Mouse (Mus musculus) brain, embryonic 18.5 days (tissue): ENCODE data around the gene Nhlrc1.

ENCODE experiments used
- DNase-seq: peaks from one replicate; pipeline ENCODE4 v3.0.0-alpha.2; 2012; ENCODE audit warnings: low read depth, low spot score

Nhlrc1 gene

DNA sequence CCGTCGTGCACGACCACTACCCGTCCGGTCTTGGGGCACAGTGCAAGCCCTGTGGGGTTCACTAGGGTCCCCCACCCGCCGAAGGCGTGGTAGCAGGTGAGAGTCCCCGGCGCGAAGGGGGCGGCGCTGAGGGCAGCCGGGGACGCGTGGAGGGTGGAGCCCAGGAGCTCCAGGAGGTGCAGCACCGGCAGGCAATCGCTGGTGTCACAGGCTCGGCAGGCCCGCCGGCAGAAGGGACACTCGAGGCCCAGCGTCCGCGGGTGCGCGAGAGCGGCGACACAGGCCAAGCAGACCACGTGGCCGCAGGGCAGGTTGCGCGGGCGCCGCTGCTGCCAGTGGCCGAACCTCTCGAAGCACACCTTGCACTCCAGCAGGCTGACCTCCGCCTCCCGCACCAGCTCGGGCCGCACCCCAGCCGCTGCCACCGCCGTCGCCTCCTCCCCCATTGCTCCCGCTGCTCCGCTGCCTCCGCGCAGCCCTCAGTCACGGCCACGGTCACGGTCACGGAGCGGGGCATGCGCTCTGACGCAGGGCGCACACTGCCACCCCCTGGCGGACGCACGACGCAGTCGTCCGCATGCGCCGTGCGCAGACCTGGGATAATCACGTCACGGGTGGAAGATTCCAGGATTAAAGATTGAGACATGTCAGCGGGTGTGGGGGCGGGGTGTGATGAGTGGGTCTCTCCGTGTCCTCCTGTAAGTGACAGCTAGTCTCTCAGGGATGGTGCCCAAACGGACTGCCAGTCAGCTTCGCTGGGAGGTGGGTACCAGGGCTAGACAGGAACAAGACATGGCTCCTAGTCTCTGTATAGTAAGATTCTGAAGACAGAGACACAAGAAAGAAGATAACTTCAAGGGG, at the start of gene Nhlrc1:
TSS of gene Nhlrc1 (minus strand) at position 517 of the 861 bp plus-strand sequence.
- DNase-seq, result peak; percentile 39

DNA sequence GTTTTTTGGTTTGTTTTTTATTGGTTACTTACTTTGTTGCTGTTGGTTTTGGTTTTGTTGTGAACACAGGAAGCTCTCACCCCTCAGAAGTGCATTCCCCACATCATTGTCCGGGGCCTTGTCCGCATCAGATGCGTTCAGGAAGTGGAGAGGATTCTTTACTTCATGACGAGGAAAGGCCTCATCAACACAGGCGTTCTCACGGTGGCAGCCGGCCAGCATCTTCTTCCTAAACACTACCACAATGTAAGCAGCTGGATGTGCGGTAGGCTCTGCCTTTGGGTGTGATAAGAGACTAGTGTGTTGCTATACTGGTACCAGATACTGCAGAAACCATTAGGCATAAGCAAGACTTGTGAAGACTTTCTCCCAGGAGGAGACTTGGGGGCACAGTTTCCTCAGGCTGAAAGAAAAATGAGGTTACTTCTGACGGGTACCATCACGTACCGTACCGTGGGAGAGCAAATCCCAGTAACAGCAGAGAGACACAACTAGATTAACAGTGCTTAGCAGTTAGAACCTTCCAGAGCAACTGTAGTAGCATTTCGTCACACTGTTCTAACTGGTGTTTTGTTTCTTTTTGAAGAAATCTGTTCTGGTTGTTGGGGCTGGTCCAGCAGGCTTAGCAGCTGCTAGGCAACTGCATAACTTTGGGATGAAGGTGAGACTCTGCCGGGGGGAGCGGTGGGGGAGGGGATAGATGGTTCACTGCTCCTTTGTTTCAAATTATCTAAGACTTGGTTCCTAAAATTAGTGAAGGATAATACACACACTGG, 49.5 kb upstream of the Nhlrc1 start:
- no peak for DNase-seq

DNA sequence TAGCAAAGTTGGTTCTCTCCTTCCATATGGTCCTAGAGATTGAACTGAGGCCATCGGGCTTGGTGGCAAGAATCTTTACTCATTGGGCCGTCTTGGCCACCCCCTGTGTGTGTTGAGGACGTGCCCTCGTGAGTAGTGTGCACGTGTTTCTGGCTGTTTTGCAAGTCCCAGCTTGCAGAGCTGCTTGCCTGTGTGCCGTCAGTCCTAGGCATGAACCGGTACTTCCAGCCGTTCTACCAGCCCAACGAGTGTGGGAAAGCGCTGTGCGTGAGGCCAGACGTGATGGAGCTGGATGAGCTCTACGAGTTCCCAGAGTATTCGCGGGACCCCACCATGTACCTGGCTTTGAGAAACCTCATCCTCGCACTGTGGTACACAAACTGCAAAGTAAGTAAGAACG, 48.1 kb upstream of the Nhlrc1 start:
- no peak for DNase-seq

GRCm38 (mm10) chr13:47056781-47057180, 42.1 kb upstream of the Nhlrc1 start:
- DNase-seq, result no peak

DNA sequence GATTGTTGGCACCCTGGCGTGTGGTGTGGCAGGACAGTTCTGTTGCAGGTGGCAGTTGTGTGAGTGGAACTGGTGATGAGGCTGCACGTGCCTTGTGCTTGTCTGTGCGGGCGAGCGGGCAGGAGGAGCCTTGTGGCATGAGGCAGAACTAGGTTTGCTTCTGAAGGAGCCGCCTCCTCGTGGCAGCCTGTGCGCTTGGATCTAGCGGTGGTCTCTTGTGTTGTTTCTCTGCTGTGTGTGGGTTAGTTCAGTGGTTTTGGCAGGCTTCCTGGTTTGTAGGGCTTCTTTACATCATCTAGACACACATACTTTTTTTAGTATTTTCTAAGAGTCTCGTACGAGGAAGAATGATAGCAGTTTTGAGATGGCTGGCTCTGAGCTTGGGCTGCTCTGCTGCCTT, 41.5 kb upstream of the Nhlrc1 start:
- no peak for DNase-seq

GRCm38 (mm10) chr13:47053971-47054370, 39.3 kb upstream of the Nhlrc1 start:
- no peak for DNase-seq

- no peak for DNase-seq
Measured at GRCm38 (mm10) chr13:47050009-47050408, 35.4 kb upstream of the Nhlrc1 start.

DNA sequence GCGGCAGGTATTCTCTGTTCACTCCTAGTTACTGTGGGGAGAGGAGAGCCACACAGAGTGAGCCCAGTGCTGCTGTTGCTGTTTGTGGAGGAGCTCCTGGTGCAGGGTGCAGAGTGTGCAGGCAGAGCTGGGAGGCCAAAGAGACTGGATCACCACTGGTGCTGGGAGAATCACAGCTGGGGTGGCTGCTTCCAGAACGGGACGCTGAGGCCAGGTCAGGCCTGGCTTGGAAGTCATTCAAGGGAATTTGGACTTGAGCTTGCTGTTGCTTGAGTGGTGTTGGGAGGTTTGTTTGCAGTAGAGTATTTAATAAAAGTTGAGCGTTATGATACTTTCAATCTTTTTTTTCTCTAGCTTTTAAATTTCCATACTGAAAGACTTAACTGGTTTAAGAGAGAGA, 33.3 kb upstream of the Nhlrc1 start:
- no peak for DNase-seq

GRCm38 (mm10) chr13:47044617-47044947, 29.9 kb upstream of the Nhlrc1 start, which contains the start of gene Tpmt:
Gene Tpmt, minus strand, starts transcription at chr13:47044737.
- no peak for DNase-seq

- no peak for DNase-seq
Measured at GRCm38 (mm10) chr13:47043833-47044616, 29.4 kb upstream of the Nhlrc1 start.

GRCm38 (mm10) chr13:47043030-47043680, 28.5 kb upstream of the Nhlrc1 start, which contains the start of gene Kdm1b:
Gene Kdm1b, plus strand, starts transcription at chr13:47043499.
- DNase-seq, result peak; percentile 89

DNA sequence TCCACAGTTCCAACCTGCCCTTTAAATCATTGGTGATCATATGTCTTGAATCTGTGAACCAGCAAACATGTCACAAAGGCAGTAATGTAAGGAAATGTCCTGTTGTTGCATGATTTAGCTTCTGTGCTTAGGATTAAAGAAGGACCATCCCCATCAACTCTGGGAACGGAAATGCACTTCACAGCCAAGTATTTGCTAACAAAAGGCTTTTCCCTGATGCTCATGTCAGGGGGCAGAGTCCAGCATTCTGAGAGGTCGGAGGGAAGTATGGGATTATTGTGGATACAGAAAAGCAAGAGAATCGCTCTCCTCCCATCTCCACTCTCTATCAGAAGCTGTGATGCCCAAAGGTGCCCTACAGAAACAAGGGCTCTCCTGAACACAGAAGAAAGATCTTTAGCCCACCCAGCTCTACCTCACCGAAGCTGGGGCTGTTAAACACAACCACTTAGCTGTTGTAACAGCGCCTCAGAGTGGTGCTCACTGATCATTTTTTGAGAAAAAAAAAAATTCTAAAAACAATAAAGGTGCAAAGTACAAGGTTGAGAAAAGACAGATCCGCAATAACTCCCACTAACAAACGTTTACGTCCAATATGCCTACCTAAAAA, 27.5 kb upstream of the Nhlrc1 start:
- no peak for DNase-seq

DNA sequence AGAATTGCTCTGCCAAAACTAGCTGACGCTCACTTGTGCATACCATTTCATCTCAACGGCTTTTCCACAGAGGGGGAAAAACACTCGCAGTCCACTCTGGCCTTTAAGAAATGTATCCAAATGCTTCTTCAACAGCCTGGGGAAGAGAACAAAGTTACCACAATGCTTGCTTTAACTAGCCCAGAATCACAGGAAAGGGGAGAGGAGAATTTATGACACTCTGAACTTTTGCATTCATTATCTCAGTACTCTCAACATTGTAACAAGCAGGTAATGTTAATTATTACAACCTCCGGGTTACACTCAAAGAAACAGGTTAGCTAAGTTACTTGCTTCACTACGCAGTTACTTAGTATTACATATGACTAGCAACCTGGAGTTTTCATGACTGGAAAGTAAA, 25.4 kb upstream of the Nhlrc1 start:
- DNase-seq, result no peak

DNA sequence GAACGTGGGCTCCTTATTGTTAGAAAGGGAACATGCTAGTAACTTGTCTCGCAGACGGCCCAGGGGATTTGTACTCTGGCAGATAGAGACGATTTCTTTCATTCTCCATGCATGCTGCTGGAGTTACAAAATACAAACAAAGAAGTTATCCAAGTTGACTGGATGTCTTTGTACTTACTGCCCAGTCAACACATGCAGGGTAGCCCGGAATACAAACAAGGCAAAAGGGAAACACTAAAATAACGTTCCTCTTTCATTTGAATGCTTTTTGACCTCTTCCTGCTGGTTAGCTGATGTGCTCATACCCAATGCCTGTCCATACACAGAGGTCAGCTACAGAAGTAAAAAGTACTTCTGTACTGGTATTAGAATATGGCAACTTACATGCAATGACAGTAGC, 23.3 kb upstream of the Nhlrc1 start:
- DNase-seq, result no peak

DNA sequence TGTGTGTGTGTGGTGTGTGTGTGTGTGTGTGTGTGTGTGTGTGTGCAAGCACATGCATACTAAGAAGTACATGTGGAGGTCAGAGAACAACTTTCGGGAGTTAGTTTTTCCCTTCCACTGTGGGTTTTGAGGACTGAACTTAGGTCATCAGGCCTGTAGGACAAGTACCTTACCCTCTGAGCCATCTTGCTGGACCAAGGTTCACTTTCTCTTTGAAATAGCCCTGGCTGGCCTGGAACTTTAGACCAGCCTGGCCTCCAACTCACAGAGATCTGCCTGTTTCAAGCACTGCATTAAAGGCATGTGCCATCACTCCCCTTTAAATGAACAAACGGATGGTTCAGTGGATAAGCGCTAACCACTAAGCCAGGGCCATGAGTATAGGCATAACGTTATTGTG, 19.0 kb upstream of the Nhlrc1 start:
- no peak for DNase-seq

GRCm38 (mm10) chr13:47030376-47031107, 15.9 kb upstream of the Nhlrc1 start:
- no peak for DNase-seq

DNA sequence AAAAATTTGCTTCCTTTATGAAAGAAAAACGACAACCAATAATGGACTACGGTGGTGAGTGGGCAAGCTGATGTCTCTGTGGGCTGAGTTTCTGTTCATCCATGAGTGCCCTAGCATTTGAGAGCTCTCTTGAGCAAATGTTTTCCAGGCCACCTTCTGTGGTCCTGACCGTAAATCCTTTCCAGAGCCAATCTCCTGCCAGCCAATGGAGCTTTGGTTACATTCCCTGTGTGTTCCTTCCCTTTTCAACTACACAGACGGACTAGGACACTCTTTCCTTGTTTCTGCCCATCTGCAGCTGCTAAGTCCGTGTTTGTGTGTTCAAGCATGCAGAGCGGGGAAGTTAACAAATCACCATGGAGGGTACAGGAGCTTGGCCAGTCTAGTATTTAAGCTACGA, 6.1 kb upstream of the Nhlrc1 start:
- DNase-seq, result no peak

- no peak for DNase-seq
Measured at GRCm38 (mm10) chr13:47019774-47020173, 5.1 kb upstream of the Nhlrc1 start.

GRCm38 (mm10) chr13:47017259-47017658, 2.6 kb upstream of the Nhlrc1 start:
- DNase-seq, result no peak

- DNase-seq, result no peak
Measured at GRCm38 (mm10) chr13:47015195-47015501, 498 bp upstream of the Nhlrc1 start.

DNA sequence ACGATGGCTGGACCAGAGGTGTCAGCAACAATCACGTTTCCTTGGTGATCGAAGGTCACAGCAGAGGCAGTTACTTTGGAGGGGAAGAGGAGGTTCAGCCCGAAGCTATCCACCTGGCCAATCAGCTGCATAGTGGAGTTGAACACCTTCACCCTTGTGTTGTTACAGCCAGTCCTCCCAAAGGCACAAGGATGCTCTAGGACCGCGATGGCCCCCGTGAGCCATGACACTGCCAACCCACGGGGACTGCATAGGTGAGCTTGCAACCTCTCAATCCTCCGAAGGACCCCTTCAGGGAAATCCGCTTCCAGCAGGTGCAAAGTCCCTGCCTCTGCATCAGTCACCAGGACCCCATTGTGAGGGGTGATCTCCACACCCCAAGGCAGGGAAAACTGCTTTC, 910 bp downstream of the Nhlrc1 start:
- no peak for DNase-seq
